Mouse (Mus musculus) ovary, postnatal 36 days (tissue): ENCODE data around the gene Sh3gl1.
"Not testable (repeated sequence)": the region's sequence is repeated elsewhere in the genome, so short reads cannot be mapped to it uniquely, and the experiment has no call there.

Experiments used
- DNase-seq: peaks from one replicate; pipeline ENCODE4 v3.0.0; 2022; ENCODE audit warnings: low spot score, mixed read lengths

Sh3gl1 gene

GRCm38 (mm10) chr17:56036176-56036900, at the start of gene Sh3gl1:
Sh3gl1 (minus strand) TSS chr17:56036635.
- DNase-seq = peak; percentile 99

GRCm38 (mm10) chr17:56080781-56081585, 44.5 kb upstream of the Sh3gl1 start:
- no peak for DNase-seq

GRCm38 (mm10) chr17:56079921-56080320, 43.5 kb upstream of the Sh3gl1 start:
- no peak for DNase-seq

- peak; percentile 99 for DNase-seq
Observed at GRCm38 (mm10) chr17:56078880-56079795, 42.7 kb upstream of the Sh3gl1 start, which contains the start of gene Hdgfl2. Hdgfl2 (plus strand) TSS chr17:56079634.

GRCm38 (mm10) chr17:56078361-56078760, 41.9 kb upstream of the Sh3gl1 start:
- not testable (repeated sequence) for DNase-seq

- DNase-seq = no peak
Observed at GRCm38 (mm10) chr17:56077523-56077922, 41.1 kb upstream of the Sh3gl1 start.

GRCm38 (mm10) chr17:56074827-56075208, 38.4 kb upstream of the Sh3gl1 start, which contains the start of gene Ubxn6:
Ubxn6 (minus strand) TSS chr17:56075028.
- DNase-seq = peak; percentile 98

GRCm38 (mm10) chr17:56074097-56074826, 37.8 kb upstream of the Sh3gl1 start:
- peak; percentile 87 for DNase-seq

GRCm38 (mm10) chr17:56072243-56072642, 35.8 kb upstream of the Sh3gl1 start:
- DNase-seq = no peak

- DNase-seq = no peak
Observed at GRCm38 (mm10) chr17:56071126-56071525, 34.7 kb upstream of the Sh3gl1 start.

GRCm38 (mm10) chr17:56069066-56069465, 32.6 kb upstream of the Sh3gl1 start:
- no peak for DNase-seq

- no peak for DNase-seq
Observed at GRCm38 (mm10) chr17:56066451-56066850, 30.0 kb upstream of the Sh3gl1 start.

- not testable (repeated sequence) for DNase-seq
Observed at GRCm38 (mm10) chr17:56065715-56066114, 29.3 kb upstream of the Sh3gl1 start.

GRCm38 (mm10) chr17:56062081-56062480, 25.6 kb upstream of the Sh3gl1 start:
- no peak for DNase-seq

GRCm38 (mm10) chr17:56057381-56058120, 21.1 kb upstream of the Sh3gl1 start:
- no peak for DNase-seq

- DNase-seq = no peak
Observed at GRCm38 (mm10) chr17:56055945-56056678, 19.7 kb upstream of the Sh3gl1 start.

- DNase-seq = no peak
Observed at GRCm38 (mm10) chr17:56054938-56055337, 18.5 kb upstream of the Sh3gl1 start.

- no peak for DNase-seq
Observed at GRCm38 (mm10) chr17:56051369-56051768, 14.9 kb upstream of the Sh3gl1 start.

GRCm38 (mm10) chr17:56040857-56041163, 4.4 kb upstream of the Sh3gl1 start:
- no peak for DNase-seq
